Mouse (Mus musculus): Measurements from ENCODE around the gene Napa.

DNA sequence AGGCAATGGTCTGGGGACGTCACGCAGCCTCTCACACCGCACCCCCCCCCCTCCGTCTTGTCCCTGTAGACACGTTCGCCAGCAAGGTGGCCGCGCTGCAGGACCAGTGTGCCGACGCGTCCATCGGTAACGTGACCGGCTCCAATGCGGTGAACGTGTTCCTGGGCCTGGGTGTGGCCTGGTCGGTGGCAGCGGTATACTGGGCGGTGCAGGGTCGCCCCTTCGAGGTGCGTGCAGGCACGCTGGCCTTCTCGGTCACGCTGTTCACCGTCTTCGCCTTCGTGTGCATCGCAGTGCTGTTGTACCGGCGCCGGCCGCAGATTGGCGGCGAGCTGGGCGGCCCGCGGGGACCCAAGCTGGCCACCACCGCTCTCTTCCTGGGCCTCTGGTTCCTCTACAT, 60.5 kb downstream of the Napa start:
- no peak for TF ChIP-seq CTCF (IDR thresholded peaks at IDR 0.05; ENCODE audit: low read depth, low read length)
- TF ChIP-seq POLR2A (IDR thresholded peaks at IDR 0.05; ENCODE audit: insufficient read depth, low read length): no peak

Measured in ES-Bruce4 (cell line).